Mouse (Mus musculus): ENCODE data around the gene Abhd16a.

Gene Abhd16a

GRCm38 (mm10) chr17:35141971-35142370, 52.9 kb downstream of the Abhd16a start:
- DNase-seq (ENCODE audit: low spot score in 2 of 2), result no peak

- DNase-seq (ENCODE audit: low spot score in 2 of 2), result no peak
Observed at GRCm38 (mm10) chr17:35146139-35146538, 57.1 kb downstream of the Abhd16a start.

- no peak for DNase-seq (ENCODE audit: low spot score in 2 of 2)
Observed at GRCm38 (mm10) chr17:35147348-35147747, 58.3 kb downstream of the Abhd16a start.

- no peak for DNase-seq (ENCODE audit: low spot score in 2 of 2)
Observed at GRCm38 (mm10) chr17:35147922-35148639, 59.0 kb downstream of the Abhd16a start.

- no peak for DNase-seq (ENCODE audit: low spot score in 2 of 2)
Observed at GRCm38 (mm10) chr17:35152121-35152520, 63.1 kb downstream of the Abhd16a start.

Data from thymus, postnatal 10 days (tissue).